In the genomic region with DNA sequence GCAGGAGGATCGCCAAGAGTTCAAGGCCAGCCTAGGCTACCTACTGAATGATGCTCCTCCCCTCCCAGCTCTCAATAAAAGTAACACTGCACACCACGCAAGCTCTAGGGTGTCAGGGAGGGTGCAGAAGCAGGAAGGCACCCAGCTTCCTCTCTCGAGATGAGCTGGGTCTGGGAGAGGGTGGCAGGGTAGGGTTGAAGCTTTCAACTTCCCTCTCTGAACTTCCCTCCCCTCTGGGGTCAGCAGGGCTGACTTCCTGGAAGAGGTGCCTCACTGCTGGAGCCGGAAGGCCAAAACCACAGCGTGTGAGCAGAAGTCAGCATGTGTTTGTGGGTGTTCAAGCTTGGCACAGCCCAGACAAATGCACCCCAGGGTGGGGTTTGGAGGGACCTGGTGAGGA, we compare ENCODE assay signal across 8 mouse cellular contexts. TPM values are rescaled to one million over a fixed set of nuclear protein-coding genes. Genes with fewer than 3 reads are reported as not detected.
DNase-seq lines count a peak whose midpoint lies in the region; ATAC-seq and TF ChIP-seq lines count a peak whose summit lies in the region.

No protein-coding gene starts in this region.

- no peak overlapping the region for H3K4me2 ChIP-seq in liver, embryonic 11.5 days
- H3K4me2 ChIP-seq in forebrain, embryonic 16.5 days (ENCODE audit: low read length): no peak overlapping the region

- WGBS in liver, embryonic 11.5 days: 41% methylated on average over 5 of the region's 5 CpGs
- WGBS in thymus, adult 2 months: 3% methylated on average over 5 of the region's 5 CpGs
- WGBS in forebrain, embryonic 16.5 days: 80% methylated on average over 5 of the region's 5 CpGs

- H3K4me1 ChIP-seq in liver, embryonic 11.5 days (replicated peaks; ENCODE audit: control insufficient read depth, insufficient read depth, low read length): peaks cover 23% of the 10 kb centered on the region
- H3K4me1 ChIP-seq in thymus, adult 2 months (replicated peaks; ENCODE audit: control insufficient read depth, insufficient read depth, low read length): peaks cover 29% of the 10 kb centered on the region
- peaks cover 4% of the 10 kb centered on the region; the same call in 1 of the 2 replicates for H3K4me1 ChIP-seq in forebrain, embryonic 16.5 days (replicated peaks; ENCODE audit: control insufficient read depth, insufficient read depth, low read length)

- 0 out of 2 replicates have a peak, but pooled peaks cover 2% of the 10 kb centered on the region for H3K27me3 ChIP-seq in liver, embryonic 11.5 days (replicated peaks; ENCODE audit: control insufficient read depth, insufficient read depth, low read length)
- H3K27me3 ChIP-seq in thymus, adult 2 months (ENCODE audit: control insufficient read depth, insufficient read depth, low read length): no peaks in the 10 kb centered on the region
- no peaks in the 10 kb centered on the region for H3K27me3 ChIP-seq in forebrain, embryonic 16.5 days (replicated peaks; ENCODE audit: control insufficient read depth, insufficient read depth, low read length)

- TF ChIP-seq POLR2A in thymus, adult 2 months (IDR thresholded peaks at IDR 0.05; ENCODE audit: control insufficient read depth, extremely low read depth, insufficient read depth, low read length, poor library complexity): no peak

- ATAC-seq in liver, embryonic 11.5 days (replicated peaks; ENCODE audit: low FRiP score): no peak
- ATAC-seq in forebrain, embryonic 16.5 days: no peak

- peaks cover 4% of the 10 kb centered on the region; the same call in 1 of the 2 replicates for H3K36me3 ChIP-seq in liver, embryonic 11.5 days (ENCODE audit: control insufficient read depth, insufficient read depth, low read length)
- no peaks in the 10 kb centered on the region for H3K36me3 ChIP-seq in thymus, adult 2 months (ENCODE audit: control insufficient read depth, insufficient read depth, low read length)
- peaks cover 11% of the 10 kb centered on the region for H3K36me3 ChIP-seq in forebrain, embryonic 16.5 days (ENCODE audit: control insufficient read depth, insufficient read depth)

- no peak overlapping the region; the same call in 1 of the 2 replicates for H3K27ac ChIP-seq in liver, embryonic 11.5 days (ENCODE audit: low read depth, low read length)
- peak overlapping the region; percentile 72 for H3K27ac ChIP-seq in thymus, adult 2 months (ENCODE audit: control insufficient read depth, insufficient read depth, low read length)
- no peak overlapping the region for H3K27ac ChIP-seq in forebrain, embryonic 16.5 days (ENCODE audit: low read length)

- TF ChIP-seq CTCF in thymus, adult 2 months (IDR thresholded peaks at IDR 0.05; ENCODE audit: borderline replicate concordance, control insufficient read depth, extremely low read depth, insufficient read depth, low read length, poor library complexity): no peak

- DNase-seq in adrenal gland, adult (ENCODE audit: inconsistent age in 2 of 2, low spot score in 1 of 2): peak; percentile 63 to 77
- DNase-seq in adrenal gland, postnatal 25 days: no peak
- DNase-seq in liver: peak; percentile 54
- DNase-seq in liver, embryonic 11.5 days (ENCODE audit: low spot score): no peak
- DNase-seq in lung, postnatal 14 days: peak; percentile 50
- peak; percentile 75 for DNase-seq in thymus, adult 2 months
- DNase-seq in retina, embryonic 14.5 days (ENCODE audit: low spot score): no peak

- no peak overlapping the region for H3K4me3 ChIP-seq in liver, embryonic 11.5 days (ENCODE audit: low read depth, low read length)
- H3K4me3 ChIP-seq in thymus, adult 2 months (ENCODE audit: control insufficient read depth, insufficient read depth, low read length): no peak overlapping the region
- H3K4me3 ChIP-seq in forebrain, embryonic 16.5 days (replicated peaks; ENCODE audit: low read length): no peak overlapping the region

- no peaks in the 10 kb centered on the region for H3K9me3 ChIP-seq in liver, embryonic 11.5 days (ENCODE audit: control insufficient read depth, low read length)
- H3K9me3 ChIP-seq in forebrain, embryonic 16.5 days (ENCODE audit: control insufficient read depth, low read length): no peaks in the 10 kb centered on the region

- H3K9ac ChIP-seq in liver, embryonic 11.5 days (ENCODE audit: low read depth, low read length): no peak overlapping the region
- H3K9ac ChIP-seq in forebrain, embryonic 16.5 days (replicated peaks; ENCODE audit: low read depth, low read length): no peak overlapping the region

RNA-seq across cellular contexts. Expression of gene Lfng, which starts 10.6 kb away (rescaled TPM):
- total RNA-seq in adrenal gland, postnatal 25 days (2021): 9.6 and 16.8 TPM in 2 replicates
- polyA plus RNA-seq in liver, embryonic 11.5 days (2014; fragmentation: Nextera tagmentation; extraction: Ambion mirVana): 10.6 and 11.0 TPM in 2 replicates
- polyA plus RNA-seq in thymus, adult 2 months (2012; rRNA removed): 141 and 171 TPM in 2 replicates
- 23.3 and 25.6 TPM in 2 replicates for polyA plus RNA-seq in forebrain, embryonic 16.5 days (2015; fragmentation: Nextera tagmentation; extraction: Ambion mirVana)

RNA-seq across cellular contexts. Expression of gene Ttyh3, which starts 31.1 kb away (rescaled TPM):
- 121 and 195 TPM in 2 replicates for total RNA-seq in adrenal gland, postnatal 25 days (2021)
- polyA plus RNA-seq in liver, embryonic 11.5 days (2014; fragmentation: Nextera tagmentation; extraction: Ambion mirVana): 24.3 and 26.5 TPM in 2 replicates
- 139 and 177 TPM in 2 replicates for polyA plus RNA-seq in thymus, adult 2 months (2012; rRNA removed)
- 68.7 and 68.9 TPM in 2 replicates for polyA plus RNA-seq in forebrain, embryonic 16.5 days (2015; fragmentation: Nextera tagmentation; extraction: Ambion mirVana)

RNA-seq across cellular contexts. Expression of gene Grifin, which starts 52.8 kb away (rescaled TPM):
- total RNA-seq in adrenal gland, postnatal 25 days (2021): not detected in 2 replicates
- 1.8 and 2.6 TPM in 2 replicates for polyA plus RNA-seq in liver, embryonic 11.5 days (2014; fragmentation: Nextera tagmentation; extraction: Ambion mirVana)
- 2.7 TPM in 2 replicates for polyA plus RNA-seq in thymus, adult 2 months (2012; rRNA removed)
- polyA plus RNA-seq in forebrain, embryonic 16.5 days (2015; fragmentation: Nextera tagmentation; extraction: Ambion mirVana): not detected in 2 replicates

Comparison
In these comparisons a context has a peak if more than half of its experiments do, and no peak if none do; other contexts are left out.
1. DNase-seq: peak in adrenal gland, adult (2 of 2), liver (single experiment), lung, postnatal 14 days (single experiment) and thymus, adult 2 months (single experiment); none in adrenal gland, postnatal 25 days (single experiment), liver, embryonic 11.5 days (single experiment) and retina, embryonic 14.5 days (single experiment).